Mouse (Mus musculus) cortical plate, adult 2 months (tissue): ENCODE data around the gene Nub1.

Experiments
- CTCF ChIP-seq: fragments of 200-500 bp; IDR thresholded peaks from 2 replicates; pipeline ENCODE4 v1.5.1; 2011; ENCODE audit warnings: mild to moderate bottlenecking, control low read depth, low read length; ENCODE audit not compliant: insufficient read depth; ENCODE audit errors: extremely low read depth
- POLR2A ChIP-seq: fragments of 200-500 bp; IDR thresholded peaks from 2 replicates; pipeline ENCODE4 v1.6.1; 2011; ENCODE audit warnings: mild to moderate bottlenecking, low read length, control low read depth; ENCODE audit not compliant: insufficient read depth; ENCODE audit errors: extremely low read depth

- TF ChIP-seq CTCF = peak; percentile 36; the same call in 1 of the 2 replicates
- TF ChIP-seq POLR2A = no peak
These were observed 48.3 kb upstream of the Nub1 start for GRCm38 (mm10) chr5:24636987-24637386.
